Mouse (Mus musculus): ENCODE measurements around the gene Znhit6. TPM values are rescaled to one million over a fixed set of nuclear protein-coding genes. Genes with fewer than 3 reads are reported as not detected.

The Znhit6 gene
- 35.3 and 37.3 TPM in 2 replicates for polyA plus RNA-seq (2015; fragmentation: Nextera tagmentation; extraction: Ambion mirVana)

GRCm38 (mm10) chr3:145575743-145576481, at the start of gene Znhit6:
Gene Znhit6, plus strand, starts transcription at chr3:145576205.
- Histone ChIP-seq H3K4me1 (peaks cover 10% of the 10 kb centered on the region), H3K27me3 (no peaks in the 10 kb centered on the region)
- peak; percentile 87 for ATAC-seq (ENCODE audit: insufficient number of reproducible peaks, low FRiP score, low TSS enrichment, low read depth)

GRCm38 (mm10) chr3:145537870-145538269, 38.1 kb upstream of the Znhit6 start:
- no peaks in the 10 kb centered on the region for H3K27me3 ChIP-seq
- no peak overlapping the region for H3K4me2 ChIP-seq (replicated peaks)
- no peaks in the 10 kb centered on the region for H3K36me3 ChIP-seq
- H3K4me1 ChIP-seq = no peaks in the 10 kb centered on the region
- no peak for ATAC-seq (ENCODE audit: insufficient number of reproducible peaks, low FRiP score, low TSS enrichment, low read depth)
- H3K4me3 ChIP-seq (replicated peaks) = no peak overlapping the region
- no peak overlapping the region for H3K9ac ChIP-seq
- no peak overlapping the region for H3K27ac ChIP-seq (replicated peaks)
- 71% methylated on average over 1 of the region's 1 CpGs for WGBS
- H3K9me3 ChIP-seq (replicated peaks) = no peaks in the 10 kb centered on the region

More at GRCm38 (mm10) chr3:145575743-145576481, at the start of gene Znhit6:
- Histone ChIP-seq H3K4me2 (replicated peaks) (peak within 1 kb of the TSS; percentile 70), H3K9ac (peak within 1 kb of the TSS; percentile 58), H3K27ac (replicated peaks) (peak within 1 kb of the TSS; percentile 67), H3K36me3 (peaks cover 20% of the 10 kb centered on the region), H3K4me3 (replicated peaks) (peak within 1 kb of the TSS; percentile 79), H3K9me3 (replicated peaks) (no peaks in the 10 kb centered on the region)
- WGBS = 5% methylated on average over 37 of the region's 37 CpGs

DNA sequence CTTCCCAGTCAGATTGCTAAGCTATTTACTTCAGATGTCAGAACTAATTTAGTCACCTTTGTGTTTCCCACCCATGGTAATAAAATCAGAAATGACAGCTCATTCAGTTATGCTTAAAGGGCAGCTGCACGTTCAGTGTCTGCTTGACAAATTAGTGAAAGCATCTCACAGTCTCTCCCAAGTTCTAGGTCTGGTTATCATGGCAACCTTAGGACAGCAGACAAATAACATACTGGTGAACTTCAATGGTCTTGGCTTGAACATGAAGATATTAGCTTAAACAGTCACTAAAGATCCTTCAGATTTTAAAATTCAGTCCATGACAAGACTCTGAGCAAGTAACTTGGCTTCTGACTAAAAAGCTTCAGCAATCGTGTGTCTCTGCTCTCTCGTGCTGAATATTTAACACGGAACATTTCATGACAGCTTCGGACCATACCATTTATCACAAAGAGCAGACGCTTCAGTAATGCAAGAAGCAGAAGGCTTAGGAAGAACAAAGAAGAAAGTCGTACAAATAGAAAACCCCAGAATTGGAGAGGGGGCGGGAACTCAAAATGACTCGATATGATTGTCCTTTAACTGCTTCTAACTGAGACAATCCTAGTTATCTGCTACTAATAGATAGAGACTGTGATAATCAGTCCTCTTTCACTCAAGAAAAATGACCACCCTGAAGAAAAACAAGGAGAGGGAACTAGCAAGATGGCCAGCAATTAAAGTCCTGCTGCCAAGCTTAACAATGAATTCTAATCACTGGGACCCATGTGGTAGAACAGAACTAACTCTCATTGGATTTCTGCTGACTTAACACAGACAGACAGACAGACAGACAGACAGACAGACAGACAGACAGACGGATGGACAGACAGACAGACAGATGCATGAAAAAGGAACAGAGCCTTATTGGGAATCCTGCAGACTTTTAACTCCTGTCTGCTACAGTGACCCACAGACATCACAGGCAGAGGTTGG, 27.3 kb upstream of the Znhit6 start:
- Histone ChIP-seq H3K9me3 (replicated peaks) (no peaks in the 10 kb centered on the region), H3K4me3 (replicated peaks) (no peak overlapping the region), H3K4me2 (replicated peaks) (no peak overlapping the region), H3K27me3 (no peaks in the 10 kb centered on the region), H3K36me3 (no peaks in the 10 kb centered on the region), H3K9ac (no peak overlapping the region), H3K27ac (replicated peaks) (no peak overlapping the region), H3K4me1 (no peaks in the 10 kb centered on the region)
- whole genome bisulfite sequencing = 69% methylated on average over 10 of the region's 10 CpGs
- no peak for ATAC-seq (ENCODE audit: insufficient number of reproducible peaks, low FRiP score, low TSS enrichment, low read depth)

DNA sequence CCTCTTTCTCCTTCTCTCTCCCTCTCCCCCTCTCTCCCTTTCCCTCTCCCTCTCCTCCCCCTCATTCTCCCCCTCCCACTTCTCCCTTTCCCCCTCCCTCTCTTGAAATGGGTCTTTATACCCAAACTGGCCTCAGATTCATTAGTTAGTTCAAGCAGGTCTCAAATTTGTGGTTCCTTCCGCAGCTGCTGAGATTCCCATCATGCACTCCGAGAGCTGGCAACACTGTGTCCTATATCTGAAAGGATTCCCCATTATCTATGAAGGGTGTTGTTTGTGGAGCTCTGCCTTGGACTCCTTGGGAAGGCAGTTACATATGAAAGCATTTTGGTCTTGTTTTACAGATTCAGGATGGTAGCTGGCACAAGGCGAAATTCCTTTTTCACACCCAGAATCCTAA, 25.8 kb upstream of the Znhit6 start:
- Histone ChIP-seq H3K9ac (no peak overlapping the region), H3K27me3 (no peaks in the 10 kb centered on the region), H3K27ac (replicated peaks) (no peak overlapping the region), H3K9me3 (replicated peaks) (no peaks in the 10 kb centered on the region), H3K4me1 (no peaks in the 10 kb centered on the region), H3K4me3 (replicated peaks) (no peak overlapping the region), H3K4me2 (replicated peaks) (no peak overlapping the region), H3K36me3 (no peaks in the 10 kb centered on the region)
- ATAC-seq (ENCODE audit: insufficient number of reproducible peaks, low FRiP score, low TSS enrichment, low read depth) = no peak
- 75% methylated on average over 3 of the region's 3 CpGs for WGBS

DNA sequence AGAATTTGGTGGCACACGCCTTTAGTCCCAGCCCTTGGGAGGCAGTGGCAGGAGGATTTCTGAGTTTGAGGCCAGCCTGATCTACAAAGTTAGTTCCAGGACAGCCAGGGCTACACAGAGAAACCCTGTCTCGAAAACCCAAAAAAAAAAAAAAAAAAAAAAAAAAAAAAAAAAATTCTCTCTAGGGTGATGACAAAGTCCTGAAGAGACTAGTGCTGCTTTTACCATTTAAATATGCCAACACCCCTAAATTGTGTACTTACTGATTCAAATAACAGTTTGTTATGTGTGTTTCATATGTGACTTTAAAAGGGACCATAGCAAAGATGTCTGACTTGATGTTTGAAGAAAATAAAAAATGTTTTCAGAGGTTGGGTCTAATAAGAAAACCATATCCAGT, 21.6 kb upstream of the Znhit6 start:
- no peaks in the 10 kb centered on the region for H3K9me3 ChIP-seq (replicated peaks)
- H3K27me3 ChIP-seq = no peaks in the 10 kb centered on the region
- no peak overlapping the region for H3K4me2 ChIP-seq (replicated peaks)
- WGBS = 75% methylated on average over 2 of the region's 2 CpGs
- H3K9ac ChIP-seq = no peak overlapping the region
- H3K4me1 ChIP-seq = no peaks in the 10 kb centered on the region
- H3K4me3 ChIP-seq (replicated peaks) = no peak overlapping the region
- H3K27ac ChIP-seq (replicated peaks) = no peak overlapping the region
- H3K36me3 ChIP-seq = no peaks in the 10 kb centered on the region
- no peak for ATAC-seq (ENCODE audit: insufficient number of reproducible peaks, low FRiP score, low TSS enrichment, low read depth)

GRCm38 (mm10) chr3:145556206-145556605, 19.8 kb upstream of the Znhit6 start:
- no peak overlapping the region for H3K27ac ChIP-seq (replicated peaks)
- no peaks in the 10 kb centered on the region for H3K9me3 ChIP-seq (replicated peaks)
- no peak overlapping the region for H3K9ac ChIP-seq
- no peak overlapping the region for H3K4me3 ChIP-seq (replicated peaks)
- no peaks in the 10 kb centered on the region for H3K27me3 ChIP-seq
- ATAC-seq (ENCODE audit: insufficient number of reproducible peaks, low FRiP score, low TSS enrichment, low read depth) = no peak
- WGBS = 89% methylated on average over 10 of the region's 10 CpGs
- H3K4me2 ChIP-seq (replicated peaks) = no peak overlapping the region
- H3K36me3 ChIP-seq = no peaks in the 10 kb centered on the region
- no peaks in the 10 kb centered on the region for H3K4me1 ChIP-seq

- 83% methylated on average over 5 of the region's 5 CpGs for WGBS
- no peak overlapping the region for H3K27ac ChIP-seq (replicated peaks)
Observed at GRCm38 (mm10) chr3:145559675-145560074, 16.3 kb upstream of the Znhit6 start.

GRCm38 (mm10) chr3:145560117-145560516, 15.9 kb upstream of the Znhit6 start:
- Histone ChIP-seq H3K9me3 (replicated peaks) (no peaks in the 10 kb centered on the region), H3K4me1 (no peaks in the 10 kb centered on the region), H3K4me2 (replicated peaks) (no peak overlapping the region), H3K27me3 (no peaks in the 10 kb centered on the region), H3K9ac (no peak overlapping the region), H3K36me3 (no peaks in the 10 kb centered on the region), H3K4me3 (replicated peaks) (no peak overlapping the region), H3K27ac (replicated peaks) (no peak overlapping the region)
- WGBS = 70% methylated on average over 4 of the region's 4 CpGs
- ATAC-seq (ENCODE audit: insufficient number of reproducible peaks, low FRiP score, low TSS enrichment, low read depth) = no peak

More at GRCm38 (mm10) chr3:145559675-145560074, 16.3 kb upstream of the Znhit6 start:
- no peaks in the 10 kb centered on the region for H3K36me3 ChIP-seq
- H3K9ac ChIP-seq = no peak overlapping the region
- H3K4me3 ChIP-seq (replicated peaks) = no peak overlapping the region
- no peaks in the 10 kb centered on the region for H3K9me3 ChIP-seq (replicated peaks)
- ATAC-seq (ENCODE audit: insufficient number of reproducible peaks, low FRiP score, low TSS enrichment, low read depth) = no peak
- no peak overlapping the region for H3K4me2 ChIP-seq (replicated peaks)
- H3K27me3 ChIP-seq = no peaks in the 10 kb centered on the region
- H3K4me1 ChIP-seq = no peaks in the 10 kb centered on the region

GRCm38 (mm10) chr3:145574468-145574867, 1.5 kb upstream of the Znhit6 start:
- H3K4me2 ChIP-seq (replicated peaks) = no peak overlapping the region
- no peak overlapping the region for H3K9ac ChIP-seq
- H3K27ac ChIP-seq (replicated peaks) = no peak overlapping the region
- no peaks in the 10 kb centered on the region for H3K27me3 ChIP-seq
- 80% methylated on average over 3 of the region's 3 CpGs for WGBS
- no peaks in the 10 kb centered on the region for H3K9me3 ChIP-seq (replicated peaks)
- peaks cover 10% of the 10 kb centered on the region for H3K4me1 ChIP-seq
- H3K36me3 ChIP-seq = peaks cover 16% of the 10 kb centered on the region
- no peak overlapping the region for H3K4me3 ChIP-seq (replicated peaks)
- no peak for ATAC-seq (ENCODE audit: insufficient number of reproducible peaks, low FRiP score, low TSS enrichment, low read depth)

DNA sequence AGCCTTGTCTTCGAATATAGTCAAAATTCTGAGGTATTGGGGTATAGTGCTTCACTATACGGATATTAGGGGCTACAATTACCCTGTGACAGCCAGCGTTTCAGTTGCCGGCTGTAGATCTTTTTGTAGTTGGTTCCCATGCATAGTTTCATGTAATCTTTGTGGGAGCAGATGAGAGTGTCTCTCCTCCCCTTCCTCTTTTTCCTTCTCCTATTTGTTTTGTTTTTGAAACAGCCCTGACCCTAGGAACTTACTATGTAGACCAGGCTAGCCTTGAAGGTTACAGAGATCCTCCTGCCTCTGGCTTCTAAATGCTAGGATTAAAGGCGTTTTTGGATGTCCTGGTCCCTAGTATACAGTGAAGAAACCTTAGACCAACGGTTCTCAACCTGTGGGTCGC, 665 bp upstream of the Znhit6 start:
- Histone ChIP-seq H3K4me1 (peaks cover 10% of the 10 kb centered on the region), H3K9me3 (replicated peaks) (no peaks in the 10 kb centered on the region), H3K27me3 (no peaks in the 10 kb centered on the region), H3K27ac (replicated peaks) (no peak overlapping the region), H3K4me2 (replicated peaks) (no peak overlapping the region), H3K36me3 (peaks cover 16% of the 10 kb centered on the region), H3K9ac (no peak overlapping the region), H3K4me3 (replicated peaks) (no peak overlapping the region; the same call in 1 of the 2 replicates)
- ATAC-seq (ENCODE audit: insufficient number of reproducible peaks, low FRiP score, low TSS enrichment, low read depth) = no peak
- WGBS = 83% methylated on average over 7 of the region's 7 CpGs

- H3K27ac ChIP-seq (replicated peaks) = peak overlapping the region; percentile 67
- H3K4me2 ChIP-seq (replicated peaks) = peak overlapping the region; percentile 70
- H3K9ac ChIP-seq = peak overlapping the region; percentile 58
- H3K4me1 ChIP-seq = peaks cover 10% of the 10 kb centered on the region
- peaks cover 20% of the 10 kb centered on the region for H3K36me3 ChIP-seq
- peak overlapping the region; percentile 79 for H3K4me3 ChIP-seq (replicated peaks)
- H3K27me3 ChIP-seq = no peaks in the 10 kb centered on the region
- 0% methylated on average over 11 of the region's 11 CpGs for WGBS
- no peaks in the 10 kb centered on the region for H3K9me3 ChIP-seq (replicated peaks)
- peak; percentile 51; the same call in 1 of the 2 replicates for ATAC-seq (ENCODE audit: insufficient number of reproducible peaks, low FRiP score, low TSS enrichment, low read depth)
Observed at GRCm38 (mm10) chr3:145576482-145576822, 447 bp downstream of the Znhit6 start.

Measured in embryonic facial prominence, embryonic 15.5 days (tissue).